Mouse (Mus musculus) liver, embryonic 14.5 days (tissue): ENCODE data around the gene Nktr. TPM values are rescaled to one million over a fixed set of nuclear protein-coding genes. Genes with fewer than 3 reads are reported as not detected.
A peak's percentile ranks its signal among the peaks of the same experiment; 100 is the strongest.

Source experiments
- ATAC-seq: fragments of 200-750 bp; cut with Nextera tagmentation; 2 replicates; pipeline ENCODE4 v1.8.0; 2017; ENCODE audit warnings: moderate number of reproducible peaks, mild to moderate bottlenecking, moderate library complexity; ENCODE audit not compliant: insufficient read depth
- DNase-seq, 3 experiments: peaks; one replicate each; pipeline ENCODE4 v3.0.0-alpha.2; 2012 to 2013; ENCODE audit warnings: low read depth in 3 of 3, low spot score in 3 of 3
- H3K27ac ChIP-seq: fragments of 300-500 bp; sonication (generic); 2 replicates; pipeline ENCODE4 v1.5.1; 2014; ENCODE audit warnings: moderate library complexity, mild to moderate bottlenecking, control low read depth, inconsistent platforms
- H3K27me3 ChIP-seq: fragments of 300-500 bp; sonication (generic); 2 replicates; pipeline ENCODE4 v1.6.1; 2014; ENCODE audit warnings: mild to moderate bottlenecking, low read length, moderate library complexity; ENCODE audit not compliant: control insufficient read depth, insufficient read depth
- H3K36me3 ChIP-seq: fragments of 300-500 bp; sonication (generic); replicated peaks from 2 replicates; pipeline ENCODE4 v1.6.1; 2014; ENCODE audit warnings: low read depth; ENCODE audit not compliant: control insufficient read depth, insufficient read depth
- H3K4me1 ChIP-seq, 2 experiments: fragments of 200-500 bp in 1 of 2; fragments of 300-500 bp in 1 of 2; sonication (generic) in 1 of 2; replicated peaks; 2 replicates each; pipeline ENCODE4 v1.6.1; 2012 to 2014; ENCODE audit warnings: antibody characterized with exemption in 1 of 2, inconsistent platforms in 1 of 2, low read length in 1 of 2; ENCODE audit not compliant: control insufficient read depth in 2 of 2, insufficient read depth in 2 of 2
- H3K4me2 ChIP-seq: fragments of 300-500 bp; sonication (generic); 2 replicates; pipeline ENCODE4 v1.6.1; 2014; ENCODE audit warnings: low read depth, mild to moderate bottlenecking, control low read depth, moderate library complexity
- H3K4me3 ChIP-seq, 2 experiments: fragments of 200-500 bp in 1 of 2; fragments of 300-500 bp in 1 of 2; sonication (generic) in 1 of 2; 2 replicates each; pipeline ENCODE4 v1.5.1; 2012 to 2014; ENCODE audit warnings: low read depth in 2 of 2, low read length in 2 of 2, mild to moderate bottlenecking in 2 of 2, control low read depth in 1 of 2, inconsistent platforms in 1 of 2, moderate library complexity in 1 of 2; ENCODE audit not compliant: insufficient read depth in 1 of 2
- H3K9ac ChIP-seq: fragments of 300-500 bp; sonication (generic); replicated peaks from 2 replicates; pipeline ENCODE4 v1.6.1; 2014; ENCODE audit warnings: mild to moderate bottlenecking, control low read depth, moderate library complexity
- H3K9me3 ChIP-seq: fragments of 300-500 bp; sonication (generic); 2 replicates; pipeline ENCODE4 v1.6.1; 2016; ENCODE audit warnings: low read length, mixed read lengths; ENCODE audit not compliant: control insufficient read depth
- CTCF ChIP-seq: IDR thresholded peaks from 2 replicates; pipeline ENCODE4 v1.5.1; 2016; ENCODE audit warnings: antibody characterized with exemption, low read depth, control low read depth
- EP300 ChIP-seq: IDR thresholded peaks from 2 replicates; pipeline ENCODE4 v1.6.1; 2016; ENCODE audit warnings: antibody characterized with exemption, low read depth
- WGBS: fragments of 180-500 bp; shearing (Covaris S2); extraction: QIAGEN DNeasy Blood & Tissue Kit; methylation state at CpG from one replicate; pipeline ENCODE4 v1.1.7; 2014; ENCODE audit not compliant: insufficient replicate concordance; 5-methylcytosine and 5-hydroxymethylcytosine counted together
- polyA plus RNA-seq, 2 experiments: library from polyadenylated mRNA; depleted of rRNA in 1 of 2; stranded (reverse) in 1 of 2; unstranded in 1 of 2; fragments of >200 nt; fragmentation: Nextera tagmentation in 1 of 2; extraction: Ambion mirVana in 1 of 2; gene quantifications; 2 replicates each; pipeline versions ENCODE4 v1.2.1 to v1.2.3; 2012 to 2014

The Nktr gene
- polyA plus RNA-seq (2012; rRNA removed), result 29.5 and 41.5 TPM in 2 replicates
- polyA plus RNA-seq (2014; fragmentation: Nextera tagmentation; extraction: Ambion mirVana), result 18.5 and 24.0 TPM in 2 replicates

GRCm38 (mm10) chr9:121718792-121719318 lies at the start of gene Nktr:
TSS of gene Nktr (plus strand) at chr9:121719169.
- H3K4me2 ChIP-seq, result peak within 1 kb of the TSS; percentile 99
- ATAC-seq, result peak; percentile 97
- no peaks in the 10 kb centered on the region for H3K27me3 ChIP-seq
- H3K9ac ChIP-seq, result peak within 1 kb of the TSS; percentile 88
- H3K9me3 ChIP-seq, result no peaks in the 10 kb centered on the region
- no peaks in the 10 kb centered on the region for H3K36me3 ChIP-seq
- TF ChIP-seq CTCF (peak; percentile 35), EP300 (no peak; the same call in 1 of the 2 replicates)
- H3K27ac ChIP-seq, result peak within 1 kb of the TSS; percentile 84
- WGBS, result 0% methylated on average over 54 of the region's 61 CpGs
- DNase-seq, result peak; percentile 97
- peak within 1 kb of the TSS; percentile 90 to 91 for H3K4me3 ChIP-seq
- peaks cover 4 to 16% of the 10 kb centered on the region in 2 experiments for H3K4me1 ChIP-seq

- Histone ChIP-seq H3K9ac (no peak overlapping the region), H3K9me3 (no peaks in the 10 kb centered on the region), H3K36me3 (no peaks in the 10 kb centered on the region), H3K27ac (no peak overlapping the region), H3K27me3 (peaks cover 8% of the 10 kb centered on the region; the same call in 1 of the 2 replicates), H3K4me3 (no peak overlapping the region), H3K4me1 (peaks cover 0 to 5% of the 10 kb centered on the region in 2 experiments; a peak in 1 of 4 replicates), H3K4me2 (peak overlapping the region; percentile 38)
- DNase-seq, result no peak
- no peak for ATAC-seq
- TF ChIP-seq EP300 (no peak), CTCF (peak; percentile 79)
- 1% methylated on average over 28 of the region's 28 CpGs for WGBS
Observed at GRCm38 (mm10) chr9:121669348-121669791, 49.6 kb upstream of the Nktr start.

GRCm38 (mm10) chr9:121671300-121671699 lies 47.7 kb upstream of the Nktr start:
- H3K4me3 ChIP-seq, result no peak overlapping the region
- TF ChIP-seq EP300 (no peak), CTCF (peak; percentile 81)
- H3K9ac ChIP-seq, result no peak overlapping the region
- no peaks in the 10 kb centered on the region for H3K36me3 ChIP-seq
- 11% methylated on average over 7 of the region's 7 CpGs for WGBS
- no peak for ATAC-seq
- H3K9me3 ChIP-seq, result no peaks in the 10 kb centered on the region
- H3K27ac ChIP-seq, result no peak overlapping the region
- H3K4me1 ChIP-seq, result peaks cover 0 to 5% of the 10 kb centered on the region in 2 experiments; a peak in 1 of 4 replicates
- H3K27me3 ChIP-seq, result peaks cover 8% of the 10 kb centered on the region; the same call in 1 of the 2 replicates
- DNase-seq, result peak; percentile 15 to 28 (median 17)
- H3K4me2 ChIP-seq, result no peak overlapping the region

DNA sequence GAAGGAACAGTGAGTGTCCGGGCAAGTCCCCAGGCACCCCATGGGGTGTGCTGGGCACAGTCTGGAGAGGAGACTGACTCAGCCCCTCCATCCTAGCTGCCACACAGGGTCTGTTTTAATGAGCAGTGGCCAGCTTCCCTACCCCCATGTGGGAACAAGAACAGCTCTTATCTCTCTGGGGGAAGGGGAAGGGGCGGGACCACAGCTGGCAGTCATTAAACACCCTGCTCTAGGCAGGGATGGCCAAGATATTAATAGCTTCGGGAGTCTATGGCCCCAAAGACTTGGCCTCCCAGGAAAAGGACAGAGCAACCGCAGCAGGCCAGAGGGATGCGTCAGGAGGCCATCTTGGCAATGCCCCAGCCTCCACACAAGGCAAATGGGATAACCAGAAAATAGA lies 46.7 kb upstream of the Nktr start:
- Histone ChIP-seq H3K36me3 (no peaks in the 10 kb centered on the region), H3K4me2 (no peak overlapping the region), H3K27me3 (peaks cover 8% of the 10 kb centered on the region; the same call in 1 of the 2 replicates), H3K4me3 (no peak overlapping the region), H3K9ac (no peak overlapping the region), H3K9me3 (no peaks in the 10 kb centered on the region), H3K4me1 (peaks cover 0 to 10% of the 10 kb centered on the region in 2 experiments; a peak in 2 of 4 replicates), H3K27ac (no peak overlapping the region)
- DNase-seq, result no peak
- 12% methylated on average over 5 of the region's 5 CpGs for WGBS
- TF ChIP-seq EP300 (no peak), CTCF (no peak)
- ATAC-seq, result no peak

GRCm38 (mm10) chr9:121673716-121674115 lies 45.3 kb upstream of the Nktr start:
- H3K9ac ChIP-seq, result no peak overlapping the region
- 56% methylated on average over 5 of the region's 5 CpGs for WGBS
- H3K4me1 ChIP-seq, result peaks cover 0 to 12% of the 10 kb centered on the region in 2 experiments; a peak in 2 of 4 replicates
- H3K9me3 ChIP-seq, result no peaks in the 10 kb centered on the region
- no peak for TF ChIP-seq CTCF
- TF ChIP-seq EP300, result no peak
- no peak overlapping the region for H3K4me2 ChIP-seq
- H3K27me3 ChIP-seq, result peaks cover 8% of the 10 kb centered on the region; the same call in 1 of the 2 replicates
- DNase-seq (no peak), ATAC-seq (no peak)
- H3K27ac ChIP-seq, result no peak overlapping the region
- H3K4me3 ChIP-seq, result no peak overlapping the region
- H3K36me3 ChIP-seq, result no peaks in the 10 kb centered on the region
